Mouse (Mus musculus): ENCODE data around the gene Ddah2. TPM values are rescaled to one million over a fixed set of nuclear protein-coding genes. Genes with fewer than 3 reads are reported as not detected.
A peak's percentile ranks its signal among the peaks of the same experiment; 100 is the strongest.

Ddah2 gene
- total RNA-seq, 2 experiments from 2014 or later = 4.5 to 8.7 TPM

DNA sequence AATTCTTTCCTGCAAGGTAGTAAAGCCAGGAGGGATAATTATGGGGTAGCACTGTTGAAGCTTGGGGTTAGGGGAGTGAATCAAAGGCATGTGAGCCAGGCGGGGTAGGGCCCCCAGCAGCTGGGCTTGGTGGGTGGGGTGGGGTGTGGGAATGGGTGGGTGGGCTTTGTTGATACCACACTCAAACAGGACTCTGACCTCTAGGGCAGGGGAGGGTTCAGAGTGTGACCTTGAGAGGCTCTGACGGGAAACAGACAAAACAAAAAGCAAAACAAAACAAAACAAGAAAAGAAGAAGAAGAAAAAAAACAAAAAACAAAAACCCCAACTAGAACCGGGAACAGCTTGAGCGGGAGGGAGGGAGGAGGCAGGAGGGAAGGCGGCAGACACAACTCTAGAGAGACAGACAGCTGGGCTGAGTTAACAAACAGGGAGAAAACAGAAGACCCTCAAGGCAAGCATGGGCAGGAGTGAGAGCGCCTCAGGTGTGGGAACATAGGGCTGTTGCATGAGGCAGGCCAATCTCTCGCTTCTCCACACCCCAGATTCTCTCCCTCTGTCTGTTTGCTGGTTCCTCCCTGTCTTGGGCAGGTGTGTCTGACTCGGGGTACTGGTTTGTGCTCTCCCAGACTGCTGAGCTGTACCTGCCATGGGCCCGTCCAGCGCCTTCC, 17.8 kb downstream of the Ddah2 start, which contains the start of gene Ly6g6e:
Gene Ly6g6e, plus strand, starts transcription at position 396 of the 670 bp plus-strand sequence.
- DNase-seq (ENCODE audit: low spot score) = no peak

DNA sequence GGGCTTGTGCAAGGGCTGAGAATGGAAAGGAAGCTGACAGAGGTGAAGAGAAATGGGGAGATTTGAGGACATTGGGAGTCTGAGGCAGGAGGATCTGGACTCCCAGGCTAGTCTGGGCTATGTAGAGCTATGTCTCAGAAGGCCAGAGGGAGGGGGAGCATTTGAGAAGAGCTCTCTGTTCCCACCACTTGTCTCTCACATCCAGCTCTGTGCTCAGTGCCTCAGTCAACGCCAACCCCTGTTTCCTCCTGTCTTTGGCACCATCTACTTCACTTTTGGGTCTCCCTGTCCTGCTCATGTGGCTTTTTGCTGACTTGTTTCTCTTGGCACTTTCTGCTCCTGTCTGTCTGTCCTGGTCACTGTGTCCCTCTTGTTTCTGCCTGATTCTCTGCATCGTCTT, 18.4 kb downstream of the Ddah2 start:
- DNase-seq (ENCODE audit: low spot score) = no peak

DNA sequence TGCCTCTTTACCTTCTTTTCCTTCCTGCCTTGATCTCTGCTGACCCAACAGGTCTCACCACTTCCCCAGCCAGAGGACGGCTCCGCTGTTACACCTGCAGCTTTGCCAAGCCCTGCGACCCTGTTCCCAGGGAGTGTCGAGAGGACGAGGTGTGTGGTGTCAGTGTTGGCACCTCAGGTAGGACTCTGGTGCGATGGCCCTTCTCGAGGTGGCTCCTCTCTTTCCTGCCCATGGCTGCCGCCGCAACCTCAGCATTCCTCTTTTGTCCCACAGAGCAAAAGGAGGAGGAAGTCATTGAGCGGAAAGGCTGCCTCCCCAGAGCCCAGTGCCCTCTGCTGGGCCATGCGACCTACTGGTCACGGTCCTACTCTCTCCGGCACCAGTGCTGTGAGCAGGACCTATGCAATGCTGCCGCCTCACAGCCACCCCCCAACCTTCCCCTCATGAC, 19.0 kb downstream of the Ddah2 start, which contains the start of gene Ly6g6d:
Gene Ly6g6d, minus strand, starts transcription at position 280 of the 448 bp plus-strand sequence.
- DNase-seq (ENCODE audit: low spot score) = peak; percentile 46

DNA sequence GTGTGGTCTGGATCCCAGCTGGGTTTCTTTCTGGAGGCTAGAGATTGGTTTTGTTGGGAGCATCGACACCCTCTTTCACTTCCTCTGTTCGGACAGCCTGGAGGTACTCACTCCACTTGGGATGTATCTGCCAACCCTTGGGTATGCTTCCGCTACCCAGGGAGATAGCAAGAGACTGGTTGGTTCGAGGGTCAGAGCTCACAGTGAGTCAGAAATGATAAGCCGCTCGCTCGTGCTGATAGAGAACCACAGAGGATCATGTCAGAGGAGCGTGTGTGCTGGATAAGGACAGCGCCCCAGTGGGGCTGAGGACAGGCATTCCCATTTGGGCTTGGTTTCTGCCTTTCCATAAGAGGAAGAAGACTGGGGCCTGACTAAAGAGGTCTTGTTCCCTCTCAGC, 20.9 kb downstream of the Ddah2 start:
- no peak for DNase-seq (ENCODE audit: low spot score)

DNA sequence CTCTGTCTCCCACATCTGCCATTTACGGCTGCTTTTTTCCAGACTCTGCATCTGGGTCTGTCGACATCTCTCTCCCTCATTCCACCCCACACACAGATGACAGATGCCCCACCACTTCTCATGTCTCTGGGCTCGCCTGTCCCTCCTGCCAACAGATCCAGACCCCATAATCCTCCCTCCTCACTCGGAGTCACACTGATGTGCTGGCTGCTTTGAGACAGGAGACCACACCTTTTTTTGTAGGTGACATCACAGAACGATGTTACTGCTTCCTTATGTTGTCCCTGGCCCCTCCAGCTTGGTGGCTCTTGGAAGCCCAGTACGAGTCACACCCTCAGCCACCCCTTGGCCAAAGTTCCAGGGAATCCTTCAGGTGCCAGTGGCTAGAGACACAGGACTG, 21.4 kb downstream of the Ddah2 start:
- DNase-seq (ENCODE audit: low spot score) = no peak

DNA sequence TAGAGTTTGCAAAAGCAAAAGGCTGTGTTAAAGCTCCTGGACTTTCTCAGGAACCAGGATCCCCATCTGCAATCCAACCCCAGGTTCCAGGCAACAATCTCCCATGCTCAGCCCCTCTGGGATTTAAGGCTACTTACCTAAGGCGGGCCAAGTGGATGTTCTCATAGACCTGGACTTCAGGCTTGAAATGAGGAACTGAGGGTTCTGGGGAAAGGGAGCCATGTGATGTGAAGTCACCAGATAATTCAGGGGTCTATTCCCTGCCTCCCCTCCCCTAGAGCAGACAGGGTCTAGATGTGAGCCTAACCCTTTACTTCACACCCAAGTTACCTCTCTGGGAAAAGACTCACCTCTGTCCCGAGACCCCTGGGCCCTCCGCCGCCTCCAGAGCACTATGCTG, 21.9 kb downstream of the Ddah2 start:
- DNase-seq (ENCODE audit: low spot score) = no peak

DNA sequence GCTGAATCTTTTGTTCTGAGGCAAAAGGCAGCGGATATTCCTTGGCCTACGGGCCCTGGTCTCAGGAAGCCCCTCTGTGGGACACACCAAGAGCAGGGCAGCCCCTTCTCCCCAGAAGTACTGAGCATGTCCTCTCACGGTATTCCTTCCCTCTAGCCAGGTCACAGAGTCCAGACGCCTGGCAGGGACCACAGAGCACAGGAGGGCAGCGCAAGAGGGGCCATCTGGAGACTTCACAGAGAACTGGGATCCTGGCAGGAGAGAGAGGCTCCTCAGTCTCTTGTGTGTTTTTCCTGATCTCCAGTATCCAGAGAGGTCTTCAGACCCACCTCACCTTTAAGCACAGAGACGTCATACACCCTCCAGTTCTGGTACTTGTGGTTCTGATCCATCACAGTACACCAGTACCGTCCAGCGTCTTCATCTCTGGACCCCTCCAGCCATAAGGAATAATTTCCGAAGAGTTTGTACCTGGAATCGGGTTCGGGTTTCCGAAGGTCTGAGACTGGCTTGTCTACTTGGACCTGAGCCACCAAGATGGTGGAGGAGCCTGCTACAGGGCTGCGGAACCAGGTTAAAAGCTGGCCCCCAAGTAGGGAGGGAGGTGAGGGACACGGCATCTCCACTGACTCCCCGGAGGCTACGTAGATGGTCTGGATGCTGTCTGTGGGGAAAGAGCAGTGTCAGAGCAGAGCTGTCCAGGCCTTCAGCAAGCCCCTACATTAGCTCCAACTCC, 24.2 kb downstream of the Ddah2 start:
- no peak for DNase-seq (ENCODE audit: low spot score)

DNA sequence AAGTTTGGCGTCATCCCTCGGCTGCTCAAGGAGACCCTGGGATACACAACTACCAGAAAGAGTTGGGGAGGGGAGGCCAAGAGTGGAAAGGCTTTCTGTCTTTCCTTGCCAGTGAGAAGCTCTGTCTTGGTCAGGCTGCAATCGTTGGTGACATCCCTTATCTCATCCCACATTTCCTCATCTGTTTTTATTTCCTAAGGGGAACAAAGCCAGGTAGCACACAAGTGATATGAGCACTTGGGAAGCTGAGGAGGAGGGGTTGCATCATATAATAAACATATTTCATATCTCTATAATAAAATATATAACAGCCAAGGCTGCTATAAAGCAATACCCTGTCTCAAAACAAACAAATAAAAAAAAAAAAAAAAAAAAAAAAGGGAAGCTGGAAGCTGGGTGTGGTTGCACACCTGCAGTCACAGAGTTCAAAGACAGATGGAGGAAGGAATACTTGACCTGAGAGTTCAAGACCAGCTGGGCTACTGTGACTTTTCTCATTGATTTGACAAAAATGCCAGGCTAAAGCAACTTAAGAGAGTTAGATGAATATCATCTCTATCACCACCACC, 25.2 kb downstream of the Ddah2 start:
- no peak for DNase-seq (ENCODE audit: low spot score)

DNA sequence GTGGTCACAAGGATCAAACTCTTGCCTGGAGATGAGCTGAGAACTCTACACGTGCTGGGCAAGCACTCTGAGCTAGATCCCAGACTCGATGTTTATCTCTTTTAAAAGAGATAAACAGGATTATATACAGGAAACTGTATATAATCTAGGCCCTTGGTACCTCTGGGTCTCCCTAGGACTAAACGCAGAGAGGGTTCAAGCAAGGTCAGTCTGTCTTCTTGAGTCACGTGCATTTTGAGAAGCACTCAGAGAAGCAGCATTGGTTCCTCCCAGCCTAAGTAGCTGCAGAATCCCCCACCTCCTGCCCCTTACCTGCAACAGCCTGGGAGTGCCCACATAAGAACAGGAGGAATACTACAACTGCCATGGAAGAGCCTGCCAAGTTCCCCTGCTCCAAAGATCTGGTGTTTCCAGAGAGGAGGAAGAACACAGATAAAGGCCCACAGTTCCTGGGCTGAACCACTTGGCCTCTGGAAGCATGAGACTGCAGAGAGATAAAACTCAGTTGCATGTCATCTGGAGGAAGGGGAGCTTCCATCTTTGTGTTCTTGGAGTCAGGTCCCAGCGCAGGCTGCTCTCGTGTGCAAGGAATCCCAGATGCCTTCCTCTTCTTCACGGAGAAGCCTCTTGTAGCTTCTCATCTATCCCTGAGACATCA, 26.5 kb downstream of the Ddah2 start, which contains the start of gene Ly6g6f:
Gene Ly6g6f, minus strand, starts transcription at position 403 of the 658 bp plus-strand sequence.
- DNase-seq (ENCODE audit: low spot score) = no peak

DNA sequence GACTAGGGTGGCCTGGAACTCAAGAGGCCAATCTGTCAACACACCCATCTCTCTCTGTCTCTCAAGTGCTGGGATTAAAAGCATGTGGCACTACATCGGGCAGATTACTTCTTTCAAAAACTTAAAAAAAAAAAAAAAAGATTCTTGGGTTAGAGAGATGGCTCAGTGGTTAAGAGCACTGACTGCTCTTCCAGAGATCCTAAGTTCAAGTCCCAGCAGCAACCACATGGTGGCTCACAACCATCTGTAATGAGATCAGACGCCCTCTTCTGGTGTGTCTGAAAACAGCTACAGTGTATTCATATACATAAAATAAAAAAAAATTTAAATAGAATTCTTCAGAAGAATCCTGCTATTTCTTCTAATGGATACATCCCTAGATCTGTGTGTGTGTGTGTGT, 29.3 kb downstream of the Ddah2 start:
- DNase-seq (ENCODE audit: low spot score) = no peak

DNA sequence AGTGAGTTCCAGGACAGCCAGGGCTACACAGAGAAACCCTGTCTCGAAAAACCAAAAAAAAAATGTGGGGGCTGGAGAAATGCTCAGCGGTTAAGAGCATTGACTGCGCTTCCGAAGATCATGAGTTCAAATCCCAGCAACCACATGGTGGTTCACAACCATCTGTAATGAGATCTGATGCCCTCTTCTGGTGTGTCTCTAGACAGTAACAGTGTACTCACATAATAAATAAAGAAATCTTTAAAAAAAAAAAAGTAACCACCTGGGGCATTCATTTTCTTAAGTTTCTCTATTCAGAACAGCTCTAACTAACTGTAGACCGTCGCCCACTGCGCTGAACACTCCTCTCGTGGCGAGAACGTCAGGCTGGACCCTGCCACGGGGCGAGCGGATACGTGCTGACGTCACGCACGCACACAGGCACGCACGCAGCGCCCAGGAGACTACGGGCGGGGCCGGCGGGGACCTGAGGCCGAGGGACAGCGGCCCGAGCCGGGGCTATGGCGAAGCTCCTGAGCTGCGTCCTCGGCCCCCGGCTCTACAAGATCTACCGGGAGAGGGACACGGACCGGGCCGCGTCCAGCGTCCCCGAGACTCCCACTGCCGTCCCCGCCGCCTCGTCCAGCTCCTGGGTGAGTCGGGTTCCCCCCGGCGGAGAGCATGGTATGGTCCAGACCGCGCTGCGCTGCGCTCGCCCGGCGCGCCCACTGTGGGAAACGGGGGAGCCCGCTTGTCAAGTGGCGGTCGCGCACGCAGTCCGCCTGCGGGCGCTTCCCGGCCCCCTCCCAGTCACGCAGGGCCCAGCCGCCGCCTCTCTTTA, 30.2 kb downstream of the Ddah2 start, which contains the start of gene Abhd16a:
Gene Abhd16a, plus strand, starts transcription at position 439 of the 820 bp plus-strand sequence.
- DNase-seq (ENCODE audit: low spot score) = peak; percentile 94

DNA sequence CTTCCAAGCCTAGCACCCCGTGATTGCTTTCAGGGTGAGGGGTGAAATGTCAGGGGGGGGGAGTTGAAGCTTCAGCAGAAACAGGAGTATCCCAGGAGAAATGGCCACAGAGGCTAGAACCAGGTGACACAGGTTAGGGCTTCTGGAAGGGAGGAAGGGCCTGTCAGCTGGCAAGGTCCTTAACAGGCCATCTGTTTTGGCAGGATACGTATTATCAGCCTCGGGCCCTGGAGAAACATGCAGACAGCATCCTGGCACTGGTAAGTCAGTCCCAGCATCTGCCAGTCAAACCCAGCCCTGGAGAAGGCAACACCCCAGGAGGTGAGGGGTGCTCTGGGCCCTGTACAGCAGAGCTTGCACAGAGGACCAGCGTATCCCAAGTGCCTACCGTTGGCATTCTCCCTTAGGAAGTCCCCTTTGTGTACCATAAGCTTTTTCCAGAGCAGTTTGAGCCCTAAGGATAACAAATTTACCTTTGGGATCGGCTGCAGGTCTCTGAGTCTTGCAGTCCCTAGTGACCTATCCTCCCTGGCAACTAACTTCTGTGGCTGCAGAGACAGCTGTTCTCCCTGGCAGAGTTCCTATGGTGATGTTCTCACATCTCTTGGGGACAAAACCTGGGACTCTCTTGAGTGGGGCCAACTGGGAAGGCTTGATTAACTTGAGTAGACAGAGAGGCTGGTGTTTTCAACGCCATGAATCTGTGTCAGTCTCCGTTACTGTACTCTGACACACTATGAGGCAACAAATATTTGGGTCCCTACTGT, 31.5 kb downstream of the Ddah2 start:
- DNase-seq (ENCODE audit: low spot score) = peak; percentile 69

DNA sequence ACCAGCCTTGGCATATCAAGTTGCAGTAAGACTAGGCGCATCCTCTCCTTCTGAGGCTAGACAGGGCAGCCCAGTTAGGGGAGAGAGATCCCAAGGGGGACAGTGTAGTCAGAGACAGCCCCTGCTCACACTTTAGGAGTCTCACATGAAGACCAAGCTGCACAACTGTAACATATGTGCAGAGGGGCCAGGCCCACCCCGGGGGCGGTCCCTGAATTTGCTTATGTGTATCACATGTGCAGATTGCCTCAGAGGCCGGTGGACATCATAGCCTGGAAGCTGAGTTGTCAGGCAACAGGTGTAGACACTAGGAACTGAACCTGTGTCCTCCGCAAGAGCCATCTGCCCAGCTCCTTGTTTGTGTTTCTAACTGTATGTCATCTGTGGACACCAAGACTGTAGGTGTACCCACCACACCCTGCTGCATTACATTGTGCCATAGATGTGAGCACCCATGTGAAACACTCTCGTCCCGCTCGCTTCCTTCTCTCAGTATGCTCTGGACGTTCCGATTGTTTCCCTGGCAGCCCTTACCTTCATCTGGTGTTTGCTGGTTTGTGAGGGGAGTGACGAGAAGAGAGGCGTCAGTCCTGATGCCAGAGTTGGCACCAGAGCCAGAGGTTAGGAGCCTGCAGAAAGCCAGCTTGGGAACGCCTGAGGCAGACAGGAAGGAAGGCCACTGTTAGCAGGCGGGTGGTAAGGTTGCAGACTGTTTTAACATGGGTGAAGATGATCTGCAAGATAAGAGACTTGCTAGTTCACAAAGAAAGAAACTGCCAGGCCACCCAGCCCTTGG, 33.8 kb downstream of the Ddah2 start:
- no peak for DNase-seq (ENCODE audit: low spot score)

DNA sequence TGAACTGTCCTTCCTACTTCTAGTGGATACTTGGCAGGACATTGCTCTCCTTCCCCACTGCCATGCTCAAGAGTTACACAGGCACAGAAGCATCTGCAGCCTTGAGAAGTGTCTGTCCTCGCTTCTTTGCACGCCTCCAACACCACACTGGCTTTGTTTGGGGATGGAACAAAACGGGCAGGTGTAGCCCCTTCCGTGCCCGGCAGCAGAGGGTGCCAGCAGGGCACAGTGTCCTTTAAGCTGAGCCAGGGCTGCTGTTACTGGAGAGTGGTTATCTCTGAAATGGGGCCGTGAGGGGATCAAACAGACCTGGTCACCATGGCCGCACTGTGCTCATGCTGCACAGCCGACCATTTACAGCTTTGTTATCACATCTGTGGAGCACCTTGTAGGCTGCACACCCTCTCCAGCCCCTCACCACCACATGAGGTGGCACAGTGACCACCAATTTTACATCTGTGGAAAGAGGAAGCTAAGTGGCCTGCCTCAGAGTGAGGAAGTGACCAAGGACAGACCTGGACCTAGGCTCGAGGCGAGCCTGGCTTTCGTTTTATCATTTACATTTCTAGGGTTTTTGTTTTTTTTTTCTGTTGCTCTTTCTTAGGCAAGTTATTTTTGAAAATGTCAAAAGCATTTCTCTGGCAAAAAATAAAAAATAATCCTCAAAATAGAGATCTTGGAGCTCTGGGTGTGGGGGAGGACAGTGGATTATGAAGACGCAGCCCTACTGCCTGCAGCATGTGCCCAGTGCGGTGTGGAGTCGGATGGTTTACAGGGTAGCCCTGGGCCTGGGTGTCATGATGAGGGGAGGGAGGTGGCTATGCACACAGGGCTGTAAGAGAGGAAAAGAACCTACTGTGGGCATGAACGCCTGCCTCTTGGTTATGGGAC, 35.9 kb downstream of the Ddah2 start:
- DNase-seq (ENCODE audit: low spot score) = no peak

DNA sequence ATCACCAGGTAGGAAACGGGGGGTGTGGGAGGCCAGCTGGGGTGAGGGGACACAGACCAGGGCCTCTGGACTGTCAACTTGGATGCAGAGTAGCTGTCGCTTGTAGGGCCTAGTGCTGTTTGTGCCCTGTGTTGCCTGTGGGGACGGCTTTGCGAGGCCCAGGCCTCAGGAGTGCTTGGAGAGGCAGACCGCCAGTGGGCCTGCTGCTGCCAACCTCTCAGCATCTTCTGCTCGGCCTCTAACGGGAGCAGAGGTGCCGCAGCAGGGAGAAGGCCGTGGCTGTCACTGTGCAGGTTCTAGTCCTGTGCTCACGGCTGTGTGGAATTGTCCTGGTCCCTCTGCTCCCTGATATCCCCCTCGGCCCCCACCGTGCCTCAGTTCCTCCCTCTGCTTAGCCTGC, 37.8 kb downstream of the Ddah2 start:
- no peak for DNase-seq (ENCODE audit: low spot score)

DNA sequence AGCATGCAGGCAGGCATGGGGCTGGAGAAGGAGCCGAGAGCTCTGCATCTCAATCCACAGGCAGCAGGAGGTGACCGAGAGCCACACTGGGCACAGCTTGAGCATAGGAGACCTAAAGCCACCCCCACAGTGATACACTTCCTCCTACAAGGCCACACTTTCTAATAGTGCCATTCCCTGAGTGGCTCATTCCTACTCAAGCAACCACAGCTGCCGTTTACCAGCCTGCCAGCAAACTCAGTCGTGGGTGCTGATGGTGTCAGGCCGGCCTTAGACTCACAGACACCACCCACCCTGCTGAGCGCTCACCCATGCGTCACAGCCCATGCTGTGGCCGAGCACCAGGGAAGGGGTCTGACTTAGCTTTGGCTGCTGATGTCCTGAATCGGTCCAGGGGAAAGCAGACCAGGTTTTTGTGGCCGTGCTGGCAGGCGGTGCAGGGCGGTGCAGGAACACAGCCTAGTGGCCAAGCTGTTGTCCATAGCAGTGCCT, 38.4 kb downstream of the Ddah2 start:
- no peak for DNase-seq (ENCODE audit: low spot score)

DNA sequence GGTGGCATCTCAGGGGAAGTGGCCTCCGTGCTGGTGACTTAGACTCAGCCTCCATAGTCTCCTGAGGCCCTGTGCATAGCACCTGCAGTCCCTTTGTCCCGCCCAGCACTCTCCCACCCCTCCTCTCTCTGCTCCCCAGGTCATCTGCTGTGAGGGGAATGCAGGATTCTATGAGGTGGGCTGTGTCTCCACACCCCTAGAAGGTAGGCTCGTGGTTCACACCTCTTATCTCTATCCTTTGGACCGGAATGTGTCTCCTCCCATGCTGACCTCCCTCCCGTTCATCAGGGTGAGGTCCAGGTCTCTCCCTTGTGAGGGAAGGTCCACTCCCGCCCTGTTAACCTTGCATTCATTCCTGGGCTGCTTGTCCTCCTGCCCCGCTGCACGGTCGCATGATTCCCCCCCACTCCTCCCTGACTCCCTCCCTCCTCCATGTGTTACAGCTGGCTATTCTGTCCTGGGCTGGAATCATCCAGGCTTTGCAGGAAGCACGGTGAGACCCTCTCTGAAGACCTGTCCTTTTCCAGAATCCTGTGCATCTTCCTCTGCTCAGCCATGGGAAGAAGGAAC, 41.4 kb downstream of the Ddah2 start:
- DNase-seq (ENCODE audit: low spot score) = no peak

DNA sequence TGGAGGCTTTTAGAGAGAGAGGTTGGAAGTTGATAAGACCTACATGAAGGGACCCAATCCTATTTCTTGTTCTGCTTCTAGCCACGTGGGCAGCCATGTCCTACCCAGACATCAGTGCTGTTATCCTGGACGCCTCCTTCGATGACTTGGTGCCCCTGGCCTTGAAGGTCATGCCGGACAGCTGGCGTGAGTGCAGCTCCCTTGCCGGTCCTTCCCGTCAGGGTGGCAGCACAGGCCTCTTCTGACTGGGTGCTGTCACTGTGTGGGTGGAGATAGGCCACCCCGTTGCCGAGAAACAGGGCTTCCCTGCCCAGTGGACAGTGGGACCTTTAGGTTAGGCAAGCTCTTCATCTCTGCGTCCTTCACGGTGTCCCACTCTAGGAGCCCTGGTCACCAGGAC, 42.3 kb downstream of the Ddah2 start:
- DNase-seq (ENCODE audit: low spot score) = no peak
